Mouse (Mus musculus): ENCODE data around the gene Klf12. TPM values are rescaled to one million over a fixed set of nuclear protein-coding genes. Genes with fewer than 3 reads are reported as not detected.

Gene Klf12
- polyA plus RNA-seq, 1 experiment from 2014 or later = 13.2 TPM

GRCm38 (mm10) chr14:100068715-100069114 is 215.8 kb downstream of the Klf12 start:
- no peak overlapping the region for H3K27ac ChIP-seq
- no peaks in the 10 kb centered on the region for H3K36me3 ChIP-seq
- peak; percentile 75 for ATAC-seq (replicated peaks; ENCODE audit: low FRiP score)
- no peak overlapping the region for H3K4me3 ChIP-seq (replicated peaks)
- H3K4me2 ChIP-seq = no peak overlapping the region
- peaks cover 12% of the 10 kb centered on the region; the same call in 1 of the 2 replicates for H3K4me1 ChIP-seq
- no peaks in the 10 kb centered on the region for H3K27me3 ChIP-seq
- no peaks in the 10 kb centered on the region for H3K9me3 ChIP-seq (replicated peaks)
- WGBS = 28% methylated on average over 5 of the region's 5 CpGs
- H3K9ac ChIP-seq = no peak overlapping the region

DNA sequence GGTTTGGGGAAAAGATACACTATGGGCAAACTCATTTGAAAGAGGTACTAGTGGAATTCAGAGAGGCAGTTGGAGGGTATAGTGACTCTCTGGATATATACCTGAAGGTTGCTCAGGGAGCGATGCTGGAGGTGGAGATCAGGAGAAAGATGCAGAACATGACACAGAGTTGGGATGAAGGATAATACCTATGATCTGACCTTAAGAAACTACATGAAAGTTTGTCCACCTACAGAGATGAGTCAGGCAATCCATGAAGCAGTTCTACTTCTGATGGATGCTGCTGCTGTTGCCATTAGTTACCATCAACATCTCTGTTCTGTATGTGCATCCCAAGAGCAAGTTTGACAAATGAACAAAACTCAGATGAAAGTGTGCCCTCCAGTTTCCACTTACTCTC is 222.0 kb downstream of the Klf12 start:
- Histone ChIP-seq H3K4me1 (no peaks in the 10 kb centered on the region), H3K27me3 (no peaks in the 10 kb centered on the region), H3K9me3 (replicated peaks) (no peaks in the 10 kb centered on the region), H3K4me2 (no peak overlapping the region), H3K9ac (no peak overlapping the region), H3K4me3 (replicated peaks) (no peak overlapping the region), H3K36me3 (no peaks in the 10 kb centered on the region), H3K27ac (no peak overlapping the region)
- ATAC-seq (replicated peaks; ENCODE audit: low FRiP score) = no peak
- WGBS = 94% methylated on average over 1 of the region's 1 CpGs

DNA sequence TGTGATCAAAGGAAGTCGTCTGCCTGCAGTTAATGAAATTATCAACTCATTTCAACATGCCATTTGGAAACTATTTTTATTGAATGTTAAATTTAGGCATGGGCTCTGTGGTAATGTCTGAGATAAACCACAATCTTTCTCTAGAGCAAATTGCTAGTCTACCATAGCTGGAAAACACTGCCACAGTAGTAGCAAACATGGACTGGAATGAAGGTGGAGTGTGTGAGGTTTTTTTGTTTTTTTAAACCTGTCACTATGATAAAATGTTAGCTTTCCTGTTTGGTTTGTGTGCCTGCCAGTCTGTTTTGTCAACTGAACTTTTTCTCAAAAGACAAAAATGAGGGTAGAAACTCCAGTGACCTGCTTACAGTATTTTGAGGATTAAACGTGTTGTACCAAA is 230.3 kb downstream of the Klf12 start:
- no peak for ATAC-seq (replicated peaks; ENCODE audit: low FRiP score)
- Histone ChIP-seq H3K27ac (no peak overlapping the region), H3K4me2 (no peak overlapping the region), H3K4me3 (replicated peaks) (no peak overlapping the region), H3K4me1 (no peaks in the 10 kb centered on the region), H3K9ac (no peak overlapping the region), H3K36me3 (peaks cover 6% of the 10 kb centered on the region; the same call in 1 of the 2 replicates), H3K9me3 (replicated peaks) (no peaks in the 10 kb centered on the region), H3K27me3 (no peaks in the 10 kb centered on the region)
- whole genome bisulfite sequencing = 59% methylated on average over 2 of the region's 2 CpGs

GRCm38 (mm10) chr14:100053456-100053855 is 231.0 kb downstream of the Klf12 start:
- H3K4me1 ChIP-seq = no peaks in the 10 kb centered on the region
- ATAC-seq (replicated peaks; ENCODE audit: low FRiP score) = no peak
- H3K4me3 ChIP-seq (replicated peaks) = no peak overlapping the region
- H3K27me3 ChIP-seq = no peaks in the 10 kb centered on the region
- 81% methylated on average over 4 of the region's 4 CpGs for WGBS
- H3K9me3 ChIP-seq (replicated peaks) = no peaks in the 10 kb centered on the region
- H3K9ac ChIP-seq = no peak overlapping the region
- no peak overlapping the region for H3K27ac ChIP-seq
- peaks cover 6% of the 10 kb centered on the region; the same call in 1 of the 2 replicates for H3K36me3 ChIP-seq
- no peak overlapping the region for H3K4me2 ChIP-seq

- Histone ChIP-seq H3K27me3 (no peaks in the 10 kb centered on the region), H3K4me2 (no peak overlapping the region), H3K4me3 (replicated peaks) (no peak overlapping the region), H3K4me1 (no peaks in the 10 kb centered on the region), H3K9me3 (replicated peaks) (no peaks in the 10 kb centered on the region), H3K27ac (no peak overlapping the region), H3K36me3 (peaks cover 6% of the 10 kb centered on the region; the same call in 1 of the 2 replicates), H3K9ac (no peak overlapping the region)
- 73% methylated on average over 2 of the region's 2 CpGs for WGBS
- no peak for ATAC-seq (replicated peaks; ENCODE audit: low FRiP score)
These were observed 231.6 kb downstream of the Klf12 start for GRCm38 (mm10) chr14:100052876-100053275.

DNA sequence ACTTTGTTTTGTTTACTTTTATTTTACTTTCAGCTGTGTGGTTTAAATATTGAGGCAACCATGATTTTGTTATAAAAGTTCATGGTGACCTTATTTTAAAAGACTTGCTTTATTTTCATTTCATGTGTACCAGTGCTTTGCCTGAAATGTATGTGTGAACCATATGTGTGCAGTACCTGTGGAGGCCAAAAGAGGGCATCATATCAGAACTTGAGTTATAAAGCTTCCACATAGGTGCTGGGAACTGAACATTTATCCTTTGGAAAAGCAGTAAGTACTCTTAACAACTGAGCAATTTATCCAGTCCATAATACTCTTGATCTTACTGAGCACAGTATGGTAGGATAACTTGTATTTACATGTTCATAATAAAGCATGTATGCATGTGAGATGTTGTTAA is 239.0 kb downstream of the Klf12 start:
- no peak for ATAC-seq (replicated peaks; ENCODE audit: low FRiP score)
- no peaks in the 10 kb centered on the region for H3K36me3 ChIP-seq
- H3K27ac ChIP-seq = no peak overlapping the region
- H3K9ac ChIP-seq = no peak overlapping the region
- H3K4me3 ChIP-seq (replicated peaks) = no peak overlapping the region
- no peak overlapping the region for H3K4me2 ChIP-seq
- H3K27me3 ChIP-seq = no peaks in the 10 kb centered on the region
- no peaks in the 10 kb centered on the region for H3K4me1 ChIP-seq
- H3K9me3 ChIP-seq (replicated peaks) = no peaks in the 10 kb centered on the region

DNA sequence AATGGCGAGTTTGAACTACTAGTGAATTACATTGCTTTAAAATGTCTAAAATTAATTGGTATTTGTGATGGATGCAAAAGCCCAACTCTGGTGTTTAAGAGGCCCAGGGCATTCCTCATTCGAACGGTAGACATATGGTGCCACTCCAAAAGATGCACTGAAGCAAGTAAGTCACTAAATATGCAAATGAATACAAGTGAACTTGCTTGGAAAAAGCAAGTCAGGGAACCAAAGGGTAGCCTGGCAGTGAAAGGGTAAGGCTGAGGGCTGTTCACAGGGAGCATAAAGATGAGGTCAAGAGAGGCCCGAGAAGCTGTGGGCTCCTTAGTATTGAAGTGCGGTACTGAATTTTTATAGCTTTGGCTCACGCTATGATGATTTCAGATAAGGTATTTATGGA is 242.7 kb downstream of the Klf12 start:
- H3K4me3 ChIP-seq (replicated peaks) = no peak overlapping the region
- 66% methylated on average over 6 of the region's 6 CpGs for WGBS
- H3K36me3 ChIP-seq = no peaks in the 10 kb centered on the region
- no peaks in the 10 kb centered on the region for H3K9me3 ChIP-seq (replicated peaks)
- ATAC-seq (replicated peaks; ENCODE audit: low FRiP score) = no peak
- no peak overlapping the region for H3K9ac ChIP-seq
- H3K4me1 ChIP-seq = no peaks in the 10 kb centered on the region
- no peak overlapping the region for H3K4me2 ChIP-seq
- H3K27ac ChIP-seq = no peak overlapping the region
- no peaks in the 10 kb centered on the region for H3K27me3 ChIP-seq

GRCm38 (mm10) chr14:100026671-100027070 is 257.8 kb downstream of the Klf12 start:
- H3K36me3 ChIP-seq = peaks cover 10% of the 10 kb centered on the region
- WGBS = 86% methylated on average over 6 of the region's 6 CpGs
- no peak overlapping the region for H3K4me3 ChIP-seq (replicated peaks)
- no peaks in the 10 kb centered on the region for H3K4me1 ChIP-seq
- H3K27me3 ChIP-seq = no peaks in the 10 kb centered on the region
- H3K27ac ChIP-seq = no peak overlapping the region
- H3K9me3 ChIP-seq (replicated peaks) = no peaks in the 10 kb centered on the region
- H3K4me2 ChIP-seq = no peak overlapping the region
- no peak for ATAC-seq (replicated peaks; ENCODE audit: low FRiP score)
- H3K9ac ChIP-seq = no peak overlapping the region

DNA sequence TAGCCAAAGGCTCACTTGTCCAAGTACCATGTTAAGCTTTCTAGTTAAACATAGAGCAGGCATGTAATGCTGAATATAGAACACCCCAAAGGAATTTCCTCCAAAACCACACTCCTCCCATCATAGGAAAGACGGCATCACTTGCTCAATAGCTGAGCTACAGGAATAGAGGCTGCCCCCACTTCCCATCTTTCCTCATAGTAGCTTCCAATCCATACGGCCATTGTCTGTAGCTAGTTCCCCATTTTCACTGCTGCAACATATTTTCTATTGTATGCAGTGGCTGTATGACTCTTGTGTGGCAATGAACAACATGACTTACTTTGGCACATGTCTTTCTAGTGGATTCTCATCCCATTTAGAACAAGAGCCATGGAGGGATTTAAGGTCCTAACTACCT is 267.3 kb downstream of the Klf12 start:
- no peak overlapping the region for H3K4me2 ChIP-seq
- H3K4me1 ChIP-seq = no peaks in the 10 kb centered on the region
- peaks cover 5% of the 10 kb centered on the region for H3K36me3 ChIP-seq
- H3K27me3 ChIP-seq = no peaks in the 10 kb centered on the region
- no peak overlapping the region for H3K9ac ChIP-seq
- WGBS = 79% methylated on average over 2 of the region's 2 CpGs
- ATAC-seq (replicated peaks; ENCODE audit: low FRiP score) = no peak
- H3K27ac ChIP-seq = no peak overlapping the region
- no peaks in the 10 kb centered on the region for H3K9me3 ChIP-seq (replicated peaks)
- no peak overlapping the region for H3K4me3 ChIP-seq (replicated peaks)

DNA sequence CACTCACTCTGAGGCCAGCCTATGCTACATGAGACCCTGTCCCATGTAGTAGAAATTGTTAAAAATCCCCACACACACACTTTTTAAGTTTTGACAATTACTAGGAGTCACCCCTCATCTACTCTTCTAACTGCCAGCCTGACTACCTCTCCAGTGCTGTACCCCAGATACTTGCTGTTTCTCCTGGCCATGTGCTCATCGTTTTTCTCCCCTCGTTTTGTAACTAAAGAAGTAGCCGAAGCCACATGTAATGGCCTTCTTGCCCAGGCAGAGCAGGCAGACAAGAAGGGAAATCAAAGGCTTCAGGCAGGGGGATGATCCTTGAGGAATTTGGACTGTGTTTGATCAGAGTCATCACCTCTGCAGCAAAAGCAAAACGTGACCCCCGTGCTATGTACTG is 274.0 kb downstream of the Klf12 start:
- H3K4me2 ChIP-seq = no peak overlapping the region
- no peak overlapping the region for H3K9ac ChIP-seq
- no peaks in the 10 kb centered on the region for H3K9me3 ChIP-seq (replicated peaks)
- no peaks in the 10 kb centered on the region for H3K27me3 ChIP-seq
- H3K27ac ChIP-seq = no peak overlapping the region
- no peak for ATAC-seq (replicated peaks; ENCODE audit: low FRiP score)
- no peaks in the 10 kb centered on the region for H3K36me3 ChIP-seq
- peaks cover 5% of the 10 kb centered on the region; the same call in 1 of the 2 replicates for H3K4me1 ChIP-seq
- WGBS = 36% methylated on average over 5 of the region's 5 CpGs
- H3K4me3 ChIP-seq (replicated peaks) = no peak overlapping the region

- Histone ChIP-seq H3K9me3 (replicated peaks) (no peaks in the 10 kb centered on the region), H3K4me2 (no peak overlapping the region), H3K27me3 (no peaks in the 10 kb centered on the region), H3K36me3 (no peaks in the 10 kb centered on the region), H3K4me3 (replicated peaks) (no peak overlapping the region), H3K27ac (no peak overlapping the region), H3K4me1 (peaks cover 5% of the 10 kb centered on the region; the same call in 1 of the 2 replicates), H3K9ac (no peak overlapping the region)
- WGBS = 47% methylated on average over 4 of the region's 4 CpGs
- ATAC-seq (replicated peaks; ENCODE audit: low FRiP score) = peak; percentile 67
These were observed 274.6 kb downstream of the Klf12 start for GRCm38 (mm10) chr14:100009790-100010382.

DNA sequence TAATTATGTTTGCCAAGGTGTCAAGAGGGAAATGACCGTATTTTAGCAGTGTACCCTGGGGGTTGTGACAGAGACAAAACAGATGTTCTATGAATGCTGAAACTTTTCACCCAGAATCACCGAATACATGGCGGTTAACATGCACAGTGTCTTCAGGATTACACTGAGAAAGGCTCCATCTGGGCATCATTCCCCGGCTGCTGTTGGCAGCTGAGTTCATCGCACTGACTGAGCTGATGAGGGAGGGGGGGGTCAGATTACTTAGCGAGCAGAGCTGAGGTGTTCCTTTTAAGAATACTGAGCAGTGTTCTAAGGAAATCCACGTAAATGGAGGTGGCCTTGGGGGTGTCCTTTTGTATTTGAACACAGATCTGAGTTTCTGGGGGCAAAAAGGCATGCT is 301.0 kb downstream of the Klf12 start:
- H3K4me2 ChIP-seq = no peak overlapping the region
- H3K27ac ChIP-seq = no peak overlapping the region
- no peaks in the 10 kb centered on the region for H3K36me3 ChIP-seq
- no peaks in the 10 kb centered on the region for H3K27me3 ChIP-seq
- no peaks in the 10 kb centered on the region for H3K4me1 ChIP-seq
- no peaks in the 10 kb centered on the region for H3K9me3 ChIP-seq (replicated peaks)
- H3K9ac ChIP-seq = no peak overlapping the region
- H3K4me3 ChIP-seq (replicated peaks) = no peak overlapping the region
- no peak for ATAC-seq (replicated peaks; ENCODE audit: low FRiP score)
- WGBS = 64% methylated on average over 7 of the region's 7 CpGs

- no peak for ATAC-seq (replicated peaks; ENCODE audit: low FRiP score)
- Histone ChIP-seq H3K9ac (no peak overlapping the region), H3K4me1 (no peaks in the 10 kb centered on the region), H3K27ac (no peak overlapping the region), H3K27me3 (no peaks in the 10 kb centered on the region), H3K4me2 (no peak overlapping the region), H3K9me3 (replicated peaks) (no peaks in the 10 kb centered on the region), H3K4me3 (replicated peaks) (no peak overlapping the region), H3K36me3 (no peaks in the 10 kb centered on the region)
- 85% methylated on average over 3 of the region's 3 CpGs for whole genome bisulfite sequencing
These were observed 303.3 kb downstream of the Klf12 start for GRCm38 (mm10) chr14:99981209-99981608.
